Mouse (Mus musculus): ENCODE measurements around the gene Kcnab3. TPM values are rescaled to one million over a fixed set of nuclear protein-coding genes. Genes with fewer than 3 reads are reported as not detected.

The Kcnab3 gene
- polyA plus RNA-seq, 1 experiment from 2014 or later = 1.7 TPM

GRCm38 (mm10) chr11:69379600-69379999, 53.5 kb downstream of the Kcnab3 start:
- Histone ChIP-seq H3K9me3 (ENCODE audit: control insufficient read depth, low read length) (no peaks in the 10 kb centered on the region), H3K27ac (replicated peaks; ENCODE audit: low read depth, low read length) (no peak overlapping the region), H3K4me3 (ENCODE audit: low read depth, low read length) (no peak overlapping the region), H3K4me2 (ENCODE audit: low read depth, low read length) (no peak overlapping the region), H3K36me3 (ENCODE audit: control insufficient read depth, insufficient read depth, low read length) (peaks cover 6% of the 10 kb centered on the region; the same call in 1 of the 2 replicates), H3K4me1 (ENCODE audit: control insufficient read depth, insufficient read depth, low read length) (peaks cover 4% of the 10 kb centered on the region; the same call in 1 of the 2 replicates), H3K27me3 (replicated peaks; ENCODE audit: control insufficient read depth, insufficient read depth, low read length) (no peaks in the 10 kb centered on the region), H3K9ac (ENCODE audit: low read depth, low read length) (no peak overlapping the region)
- ATAC-seq (ENCODE audit: low read depth) (no peak), DNase-seq (ENCODE audit: low spot score) (no peak)
- 85% methylated on average over 3 of the region's 3 CpGs for WGBS

- no peak for DNase-seq (ENCODE audit: low spot score)
- peaks cover 4% of the 10 kb centered on the region; the same call in 1 of the 2 replicates for H3K4me1 ChIP-seq (ENCODE audit: control insufficient read depth, insufficient read depth, low read length)
- no peaks in the 10 kb centered on the region for H3K27me3 ChIP-seq (replicated peaks; ENCODE audit: control insufficient read depth, insufficient read depth, low read length)
- no peak overlapping the region for H3K9ac ChIP-seq (ENCODE audit: low read depth, low read length)
- WGBS = 87% methylated on average over 6 of the region's 6 CpGs
- ATAC-seq (ENCODE audit: low read depth) = no peak
- H3K36me3 ChIP-seq (ENCODE audit: control insufficient read depth, insufficient read depth, low read length) = peaks cover under 1% of the 10 kb centered on the region; the same call in 1 of the 2 replicates
- H3K9me3 ChIP-seq (ENCODE audit: control insufficient read depth, low read length) = no peaks in the 10 kb centered on the region
- H3K27ac ChIP-seq (replicated peaks; ENCODE audit: low read depth, low read length) = no peak overlapping the region
- H3K4me3 ChIP-seq (ENCODE audit: low read depth, low read length) = no peak overlapping the region
- H3K4me2 ChIP-seq (ENCODE audit: low read depth, low read length) = no peak overlapping the region
Observed at GRCm38 (mm10) chr11:69381356-69381755, 55.3 kb downstream of the Kcnab3 start.

Other genes starting within 250 kb of the Kcnab3 start
- 89.1 and 97.0 TPM in 2 replicates for gene Vamp2, start 237.8 kb upstream of the Kcnab3 start, polyA plus RNA-seq (2014; fragmentation: Nextera tagmentation; extraction: Ambion mirVana)
- 21.5 and 28.2 TPM in 2 replicates for gene Per1, start 231.0 kb upstream of the Kcnab3 start, polyA plus RNA-seq (2014; fragmentation: Nextera tagmentation; extraction: Ambion mirVana)
- gene Hes7, start 205.9 kb upstream of the Kcnab3 start, polyA plus RNA-seq (2014; fragmentation: Nextera tagmentation; extraction: Ambion mirVana) = 0.21 and 0.45 TPM in 2 replicates
- 0.14 and 0.63 TPM in 2 replicates for gene 9130213A22Rik, start 203.7 kb upstream of the Kcnab3 start, polyA plus RNA-seq (2014; fragmentation: Nextera tagmentation; extraction: Ambion mirVana)
- 0.39 and 1.9 TPM in 2 replicates for gene Aloxe3, start 200.4 kb upstream of the Kcnab3 start, polyA plus RNA-seq (2014; fragmentation: Nextera tagmentation; extraction: Ambion mirVana)
- gene Alox12b, start 169.3 kb upstream of the Kcnab3 start, polyA plus RNA-seq (2014; fragmentation: Nextera tagmentation; extraction: Ambion mirVana) = 0.62 and 4.8 TPM in 2 replicates
- 0.22 TPM in 1 of 2 replicates, not detected in the other for gene Alox8, start 128.4 kb upstream of the Kcnab3 start, polyA plus RNA-seq (2014; fragmentation: Nextera tagmentation; extraction: Ambion mirVana)
- gene Gucy2e, start 89.2 kb upstream of the Kcnab3 start, polyA plus RNA-seq (2014; fragmentation: Nextera tagmentation; extraction: Ambion mirVana) = 0.15 and 0.33 TPM in 2 replicates
- gene Cntrob, start 2.5 kb upstream of the Kcnab3 start, polyA plus RNA-seq (2014; fragmentation: Nextera tagmentation; extraction: Ambion mirVana) = 12.4 and 15.7 TPM in 2 replicates
- 147 and 164 TPM in 2 replicates for gene Trappc1, start 2.3 kb upstream of the Kcnab3 start, polyA plus RNA-seq (2014; fragmentation: Nextera tagmentation; extraction: Ambion mirVana)
- gene Rnf227, start 14.2 kb downstream of the Kcnab3 start, polyA plus RNA-seq (2014; fragmentation: Nextera tagmentation; extraction: Ambion mirVana) = 15.6 and 17.1 TPM in 2 replicates
- gene Chd3, start 43.1 kb downstream of the Kcnab3 start, polyA plus RNA-seq (2014; fragmentation: Nextera tagmentation; extraction: Ambion mirVana) = 68.9 and 73.3 TPM in 2 replicates
- 160 and 177 TPM in 2 replicates for gene Naa38, start 69.2 kb downstream of the Kcnab3 start, polyA plus RNA-seq (2014; fragmentation: Nextera tagmentation; extraction: Ambion mirVana)
- gene Cyb5d1, start 69.4 kb downstream of the Kcnab3 start, polyA plus RNA-seq (2014; fragmentation: Nextera tagmentation; extraction: Ambion mirVana) = 23.8 and 24.2 TPM in 2 replicates
- gene Tmem88, start 72.0 kb downstream of the Kcnab3 start, polyA plus RNA-seq (2014; fragmentation: Nextera tagmentation; extraction: Ambion mirVana) = 19.2 and 21.0 TPM in 2 replicates
- 24.2 and 24.3 TPM in 2 replicates for gene Kdm6b, start 87.4 kb downstream of the Kcnab3 start, polyA plus RNA-seq (2014; fragmentation: Nextera tagmentation; extraction: Ambion mirVana)
- 6.2 and 6.5 TPM in 2 replicates for gene Dnah2, start 222.9 kb downstream of the Kcnab3 start, polyA plus RNA-seq (2014; fragmentation: Nextera tagmentation; extraction: Ambion mirVana)
- gene Efnb3, start 233.9 kb downstream of the Kcnab3 start, polyA plus RNA-seq (2014; fragmentation: Nextera tagmentation; extraction: Ambion mirVana) = 7.3 and 8.6 TPM in 2 replicates